Mouse (Mus musculus) intestine, postnatal 0 days (tissue): ENCODE measurements at regions not wholly inside any gene's neighbourhood (a gene's known extent, or its start where the extent isn't known, plus 50 kb on each side); places are given as distances from the start of the nearest gene placed in this dataset.

ENCODE experiments used
- ATAC-seq: fragments of 200-750 bp; cut with Nextera tagmentation; 2 replicates; pipeline ENCODE4 v1.8.0; 2017; ENCODE audit warnings: mild to moderate bottlenecking, moderate TSS enrichment, moderate library complexity
- H3K27ac ChIP-seq: fragments of 300-500 bp; sonication (generic); 2 replicates; pipeline ENCODE4 v1.5.1; 2014; ENCODE audit warnings: mild to moderate bottlenecking, low read depth, low read length, moderate library complexity
- H3K27me3 ChIP-seq: fragments of 300-500 bp; sonication (generic); replicated peaks from 2 replicates; pipeline ENCODE4 v1.6.1; 2014; ENCODE audit warnings: low read length, mixed read lengths; ENCODE audit not compliant: control insufficient read depth, insufficient read depth
- H3K36me3 ChIP-seq: fragments of 300-500 bp; sonication (generic); 2 replicates; pipeline ENCODE4 v1.6.1; 2014; ENCODE audit warnings: mild to moderate bottlenecking, moderate library complexity; ENCODE audit not compliant: control insufficient read depth, insufficient read depth
- H3K4me1 ChIP-seq: fragments of 300-500 bp; sonication (generic); replicated peaks from 2 replicates; pipeline ENCODE4 v1.6.1; 2014; ENCODE audit warnings: antibody characterized with exemption, low read length, mixed read lengths; ENCODE audit not compliant: control insufficient read depth, insufficient read depth
- H3K4me2 ChIP-seq: fragments of 300-500 bp; sonication (generic); replicated peaks from 2 replicates; pipeline ENCODE4 v1.6.1; 2014; ENCODE audit warnings: low read depth, mild to moderate bottlenecking, moderate library complexity
- H3K4me3 ChIP-seq: fragments of 300-500 bp; sonication (generic); 2 replicates; pipeline ENCODE4 v1.5.1; 2014; ENCODE audit warnings: low read depth, low read length
- H3K9ac ChIP-seq: fragments of 300-500 bp; sonication (generic); 2 replicates; pipeline ENCODE4 v1.6.1; 2014; ENCODE audit warnings: mild to moderate bottlenecking, low read depth, low read length
- H3K9me3 ChIP-seq: fragments of 300-500 bp; sonication (generic); 2 replicates; pipeline ENCODE4 v1.6.1; 2016; ENCODE audit warnings: mixed run types; ENCODE audit not compliant: control insufficient read depth
- CTCF ChIP-seq: sonication (generic); IDR thresholded peaks from 2 replicates; pipeline ENCODE4 v1.5.1; 2016; ENCODE audit warnings: low read depth, mild to moderate bottlenecking, control low read depth, antibody characterized with exemption, moderate library complexity
- WGBS: fragments of 180-500 bp; shearing (Covaris S2); extraction: QIAGEN DNeasy Blood & Tissue Kit; methylation state at CpG from one replicate; pipeline ENCODE4 v1.1.7; 2014; 5-methylcytosine and 5-hydroxymethylcytosine counted together

- H3K36me3 ChIP-seq, result no peaks in the 10 kb centered on the region
- no peak for TF ChIP-seq CTCF
- H3K4me3 ChIP-seq, result no peak overlapping the region
- WGBS, result 86% methylated on average over 3 of the region's 3 CpGs
- ATAC-seq, result no peak
- no peaks in the 10 kb centered on the region for H3K9me3 ChIP-seq
- H3K4me2 ChIP-seq, result no peak overlapping the region
- H3K27me3 ChIP-seq, result no peaks in the 10 kb centered on the region
- H3K9ac ChIP-seq, result no peak overlapping the region
- H3K27ac ChIP-seq, result no peak overlapping the region
- no peaks in the 10 kb centered on the region for H3K4me1 ChIP-seq
Measured at GRCm38 (mm10) chr19:32973130-32973529, 215.8 kb downstream of the Pten start.

DNA sequence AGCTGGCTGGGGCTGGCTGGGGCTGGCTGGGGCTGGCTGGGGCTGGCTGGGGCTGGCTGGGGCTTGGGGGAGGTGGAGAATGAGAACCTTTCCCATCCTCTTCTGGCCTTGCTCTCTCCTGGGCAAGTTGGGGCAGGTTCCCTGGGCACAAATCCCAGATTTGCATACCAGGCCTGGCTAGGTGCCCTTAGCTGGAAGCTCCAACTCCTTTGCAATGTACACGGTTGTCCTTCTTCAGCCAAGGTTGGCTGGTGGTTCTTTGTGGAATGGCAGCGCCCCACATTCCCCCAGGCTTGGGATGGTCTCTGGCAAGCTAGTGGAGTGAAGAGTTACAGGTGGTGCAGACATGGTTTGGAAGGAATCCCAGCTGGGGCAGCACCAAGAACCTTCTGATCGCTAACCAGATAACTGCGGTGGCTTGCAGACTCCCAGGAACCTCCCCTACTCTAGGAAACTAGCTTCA, 217.5 kb downstream of the Pten start:
- Histone ChIP-seq H3K4me3 (no peak overlapping the region), H3K36me3 (no peaks in the 10 kb centered on the region), H3K4me2 (no peak overlapping the region), H3K9me3 (no peaks in the 10 kb centered on the region), H3K4me1 (no peaks in the 10 kb centered on the region), H3K27me3 (no peaks in the 10 kb centered on the region), H3K27ac (no peak overlapping the region), H3K9ac (no peak overlapping the region)
- TF ChIP-seq CTCF, result no peak
- whole genome bisulfite sequencing, result 81% methylated on average over 4 of the region's 4 CpGs
- ATAC-seq, result no peak

DNA sequence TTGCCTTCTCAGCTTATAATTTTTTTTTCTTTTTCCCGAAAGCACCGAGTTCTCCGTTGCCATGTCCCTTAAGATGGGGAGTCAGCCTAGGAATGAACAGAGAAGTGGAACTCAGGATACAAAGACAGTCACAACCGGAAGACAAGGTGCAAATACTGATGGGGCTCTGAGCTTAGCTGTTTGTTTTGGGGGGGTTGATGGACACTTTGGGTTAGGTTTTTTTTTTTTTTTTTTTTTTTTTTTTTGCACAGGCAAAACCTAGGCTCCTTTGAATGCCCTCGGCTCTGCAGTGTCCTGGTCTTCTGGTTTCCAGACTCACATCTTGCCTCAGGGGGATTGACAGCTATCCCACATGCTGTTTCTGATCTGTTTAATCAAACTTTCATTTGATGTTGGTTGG, 218.0 kb downstream of the Pten start:
- no peak for ATAC-seq
- WGBS, result 92% methylated on average over 5 of the region's 5 CpGs
- H3K27ac ChIP-seq, result no peak overlapping the region

DNA sequence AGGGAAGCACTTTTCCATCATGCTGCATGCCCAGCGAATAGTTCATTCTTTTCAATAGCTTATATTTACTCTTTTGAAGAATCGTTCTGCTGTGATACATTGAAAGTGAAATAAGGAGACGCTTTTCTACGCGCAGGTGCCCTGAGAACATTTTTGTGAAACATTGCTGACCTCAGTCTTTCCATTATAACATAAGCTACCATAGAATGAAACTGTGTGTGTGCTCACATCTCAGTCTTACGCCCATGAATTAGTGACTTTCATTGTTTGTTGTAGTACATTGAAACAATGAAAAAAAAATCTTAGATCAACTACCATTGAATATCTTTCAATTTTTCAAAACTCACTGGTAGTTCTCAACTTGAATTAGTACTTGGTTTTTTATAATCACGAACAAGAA, 219.2 kb downstream of the Pten start:
- no peak overlapping the region for H3K9ac ChIP-seq
- ATAC-seq, result no peak
- H3K27ac ChIP-seq, result no peak overlapping the region
- no peak overlapping the region for H3K4me2 ChIP-seq
- H3K9me3 ChIP-seq, result no peaks in the 10 kb centered on the region
- H3K27me3 ChIP-seq, result no peaks in the 10 kb centered on the region
- TF ChIP-seq CTCF, result no peak
- 93% methylated on average over 7 of the region's 7 CpGs for WGBS
- no peak overlapping the region for H3K4me3 ChIP-seq
- H3K4me1 ChIP-seq, result no peaks in the 10 kb centered on the region
- no peaks in the 10 kb centered on the region for H3K36me3 ChIP-seq

More for the DNA sequence above, 218.0 kb downstream of the Pten start:
- no peaks in the 10 kb centered on the region for H3K4me1 ChIP-seq
- no peak overlapping the region for H3K4me2 ChIP-seq
- H3K9ac ChIP-seq, result no peak overlapping the region
- H3K4me3 ChIP-seq, result no peak overlapping the region
- no peak for TF ChIP-seq CTCF
- no peaks in the 10 kb centered on the region for H3K36me3 ChIP-seq
- H3K27me3 ChIP-seq, result no peaks in the 10 kb centered on the region
- H3K9me3 ChIP-seq, result no peaks in the 10 kb centered on the region

DNA sequence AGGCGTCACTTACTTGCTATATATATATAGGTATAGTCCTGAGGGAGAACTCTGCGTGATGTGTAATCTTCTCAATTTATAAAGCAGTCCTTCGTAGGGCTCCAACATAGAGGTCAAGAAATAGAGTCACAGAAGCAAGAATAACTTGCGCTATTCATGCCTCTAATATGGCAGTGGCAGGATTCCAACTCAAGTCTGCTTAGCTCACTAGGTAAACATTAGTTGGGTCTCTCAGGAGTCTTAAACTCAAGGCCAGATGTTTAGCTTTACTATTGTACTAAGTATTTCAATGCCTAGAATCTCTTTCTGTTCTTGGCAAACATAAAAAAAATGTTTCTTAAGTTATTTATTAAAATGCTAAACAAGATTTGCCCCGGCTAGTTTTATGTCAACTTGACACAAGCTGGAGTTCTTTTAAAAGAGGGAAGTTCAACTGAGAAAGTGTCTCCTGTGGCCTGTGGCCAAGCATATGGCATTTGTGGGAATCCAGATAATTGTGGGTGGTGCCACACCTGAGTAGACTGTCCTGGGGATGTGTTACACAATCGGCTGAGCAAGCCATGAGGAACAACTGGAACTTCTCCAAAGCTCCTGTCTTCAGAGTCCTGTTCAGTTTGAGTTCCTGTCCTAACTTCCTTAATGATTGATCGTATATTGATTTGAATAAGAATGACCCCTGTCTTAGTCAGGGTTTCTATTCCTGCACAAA, 220.9 kb downstream of the Pten start:
- no peak overlapping the region for H3K27ac ChIP-seq
- no peak overlapping the region for H3K9ac ChIP-seq
- no peak for ATAC-seq
- no peaks in the 10 kb centered on the region for H3K4me1 ChIP-seq
- WGBS, result 73% methylated on average over 7 of the region's 7 CpGs
- no peak overlapping the region for H3K4me3 ChIP-seq
- no peaks in the 10 kb centered on the region for H3K27me3 ChIP-seq
- no peaks in the 10 kb centered on the region for H3K9me3 ChIP-seq
- H3K4me2 ChIP-seq, result no peak overlapping the region
- no peaks in the 10 kb centered on the region for H3K36me3 ChIP-seq
- TF ChIP-seq CTCF, result no peak

DNA sequence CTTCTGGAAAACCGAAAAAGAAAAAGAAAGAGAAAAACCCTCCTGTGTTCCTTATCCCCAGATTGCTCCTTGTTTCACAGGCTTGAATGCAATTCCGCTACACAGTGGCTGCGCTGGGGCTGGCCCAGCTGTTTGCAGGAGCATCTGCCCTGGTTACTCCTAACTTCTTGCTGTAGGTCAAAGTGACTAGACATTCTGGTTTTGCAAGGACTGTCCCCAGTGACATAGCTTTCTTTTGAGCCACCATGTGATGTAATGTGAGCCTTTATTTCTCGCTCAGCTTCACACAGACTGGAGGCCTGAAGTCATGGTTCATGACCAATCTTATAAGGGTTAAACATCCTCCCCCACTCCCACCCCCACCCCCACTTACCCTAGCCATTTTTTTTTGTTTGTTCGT, 222.8 kb downstream of the Pten start:
- H3K9me3 ChIP-seq, result no peaks in the 10 kb centered on the region
- no peak overlapping the region for H3K27ac ChIP-seq
- no peaks in the 10 kb centered on the region for H3K36me3 ChIP-seq
- ATAC-seq, result no peak
- no peak overlapping the region for H3K9ac ChIP-seq
- no peaks in the 10 kb centered on the region for H3K4me1 ChIP-seq
- no peaks in the 10 kb centered on the region for H3K27me3 ChIP-seq
- WGBS, result 81% methylated on average over 5 of the region's 5 CpGs
- TF ChIP-seq CTCF, result no peak
- H3K4me3 ChIP-seq, result no peak overlapping the region
- H3K4me2 ChIP-seq, result no peak overlapping the region

DNA sequence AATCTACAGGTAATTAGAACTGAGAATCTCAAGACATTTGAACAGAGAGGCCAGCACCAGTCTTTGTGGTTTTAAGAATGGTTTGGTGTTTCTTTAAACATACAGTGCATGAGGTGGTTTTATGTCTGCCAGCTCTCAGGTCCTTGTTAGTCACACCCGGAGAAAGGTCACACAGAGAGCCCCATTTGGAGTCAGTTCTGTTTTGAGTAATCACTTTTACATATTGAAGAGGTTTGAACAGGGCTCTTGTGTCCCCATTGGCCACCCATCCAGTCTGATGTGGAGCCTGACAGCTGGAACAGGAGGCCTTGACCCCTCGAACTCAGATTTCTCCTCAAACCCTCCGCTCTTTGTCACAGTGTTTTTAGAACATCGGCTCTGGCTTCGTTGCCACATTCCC, 231.4 kb downstream of the Pten start:
- no peak for ATAC-seq
- H3K4me1 ChIP-seq, result no peaks in the 10 kb centered on the region
- H3K27me3 ChIP-seq, result no peaks in the 10 kb centered on the region
- TF ChIP-seq CTCF, result no peak
- 77% methylated on average over 5 of the region's 5 CpGs for WGBS
- no peak overlapping the region for H3K4me2 ChIP-seq
- no peak overlapping the region for H3K27ac ChIP-seq
- H3K9me3 ChIP-seq, result no peaks in the 10 kb centered on the region
- H3K9ac ChIP-seq, result no peak overlapping the region
- H3K4me3 ChIP-seq, result no peak overlapping the region
- no peaks in the 10 kb centered on the region for H3K36me3 ChIP-seq
